Mouse (Mus musculus) midbrain, embryonic 16.5 days (tissue): ENCODE data around the gene 1600014C23Rik. TPM values are rescaled to one million over a fixed set of nuclear protein-coding genes. Genes with fewer than 3 reads are reported as not detected.

Experiments
- polyA plus RNA-seq: library from polyadenylated mRNA; unstranded; fragments of >200 nt; fragmentation: Nextera tagmentation; extraction: Ambion mirVana; gene quantifications from 2 replicates; pipeline ENCODE4 v1.2.1, GENCODE M21; 2015

1600014C23Rik gene
- polyA plus RNA-seq, 1 experiment from 2014 or later: not detected

Other genes with a start within 250 kb of the 1600014C23Rik start
- 17.6 and 18.2 TPM in 2 replicates for gene Aars2, start 227.0 kb downstream of the 1600014C23Rik start, polyA plus RNA-seq
- gene Tcte1, start 210.4 kb downstream of the 1600014C23Rik start, polyA plus RNA-seq: 4.3 and 5.0 TPM in 2 replicates
- gene Tmem151b, start 184.2 kb downstream of the 1600014C23Rik start, polyA plus RNA-seq: 31.0 and 32.5 TPM in 2 replicates
- 3.6 and 3.7 TPM in 2 replicates for gene Nfkbie, start 178.1 kb downstream of the 1600014C23Rik start, polyA plus RNA-seq
- gene Slc35b2, start 170.0 kb downstream of the 1600014C23Rik start, polyA plus RNA-seq: 76.0 and 79.6 TPM in 2 replicates
- 1,403 and 1,446 TPM in 2 replicates for gene Hsp90ab1, start 160.6 kb downstream of the 1600014C23Rik start, polyA plus RNA-seq
- 37.8 and 40.7 TPM in 2 replicates for gene Slc29a1, start 134.2 kb downstream of the 1600014C23Rik start, polyA plus RNA-seq
- not detected in 2 replicates for gene Mymx, start 131.7 kb downstream of the 1600014C23Rik start, polyA plus RNA-seq
- gene Capn11, start 74.5 kb downstream of the 1600014C23Rik start, polyA plus RNA-seq: 0.46 and 0.89 TPM in 2 replicates
- 115 and 118 TPM in 2 replicates for gene Mrpl14, start 47.5 kb downstream of the 1600014C23Rik start, polyA plus RNA-seq
- gene Tmem63b, start 46.9 kb downstream of the 1600014C23Rik start, polyA plus RNA-seq: 150 and 155 TPM in 2 replicates